Mouse (Mus musculus) layer of hippocampus, adult 2 months (tissue): ENCODE data around the gene Celf5. TPM values are rescaled to one million over a fixed set of nuclear protein-coding genes. Genes with fewer than 3 reads are reported as not detected.
A peak's percentile ranks its signal among the peaks of the same experiment; 100 is the strongest.

Source experiments
- DNase-seq, 2 experiments: peaks; one replicate each; pipeline ENCODE4 v3.0.0; 2022; ENCODE audit warnings: low spot score in 2 of 2
- H3K27ac ChIP-seq: fragments of 200-600 bp; 2 replicates; pipeline ENCODE4 v1.8.1; 2022
- H3K4me3 ChIP-seq: fragments of 200-600 bp; 2 replicates; pipeline ENCODE4 v1.8.1; 2022; ENCODE audit warnings: mild to moderate bottlenecking
- CTCF ChIP-seq: fragments of 200-600 bp; conservative IDR thresholded peaks from 2 replicates; pipeline ENCODE4 v1.8.1; 2022; ENCODE audit warnings: antibody characterized with exemption, mild to moderate bottlenecking, moderate library complexity
- total RNA-seq, 2 experiments: library from RNA; stranded (reverse); gene quantifications; 2 replicates each; pipeline ENCODE4 v1.2.3; 2021

Gene Celf5
- total RNA-seq, 2 experiments from 2014 or later = 286 to 287 TPM

DNA sequence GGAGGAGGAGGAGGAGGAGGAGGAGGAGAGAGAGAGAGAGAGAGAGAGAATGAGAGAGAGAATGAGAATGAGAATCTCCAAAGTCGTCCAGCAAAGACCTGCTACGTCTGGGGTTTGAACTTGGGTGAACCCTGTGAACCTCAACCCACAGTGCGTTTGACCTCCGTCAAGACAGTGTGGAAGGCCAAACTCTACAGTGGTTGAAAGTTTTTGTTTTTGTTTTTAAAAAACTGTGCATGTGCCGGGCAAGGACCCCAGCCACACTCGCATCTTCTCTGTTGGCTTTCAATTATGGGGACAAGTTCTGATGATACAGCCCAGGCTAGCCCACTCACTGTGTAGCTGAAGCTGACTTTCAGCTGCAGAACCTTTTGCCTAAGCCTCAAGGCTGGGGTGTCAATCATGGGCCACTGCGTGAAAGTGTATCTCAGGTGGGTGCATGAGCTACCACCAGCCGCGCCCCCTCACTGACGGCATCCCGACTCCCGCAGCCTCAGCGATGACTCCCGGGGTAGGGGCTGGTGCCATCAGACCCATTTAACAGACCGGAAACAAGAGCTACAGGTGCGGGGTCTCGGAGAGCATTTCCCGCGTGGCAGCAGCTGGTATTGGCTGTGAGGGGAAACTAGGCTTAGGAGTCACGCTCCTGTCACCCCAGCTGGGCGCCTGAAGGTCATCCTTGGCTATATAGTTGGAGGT is 50.2 kb downstream of the Celf5 start:
- peak overlapping the region; percentile 87 for H3K27ac ChIP-seq
- H3K4me3 ChIP-seq = peak overlapping the region; percentile 48
- DNase-seq = no peak
- TF ChIP-seq CTCF = peak; percentile 55

DNA sequence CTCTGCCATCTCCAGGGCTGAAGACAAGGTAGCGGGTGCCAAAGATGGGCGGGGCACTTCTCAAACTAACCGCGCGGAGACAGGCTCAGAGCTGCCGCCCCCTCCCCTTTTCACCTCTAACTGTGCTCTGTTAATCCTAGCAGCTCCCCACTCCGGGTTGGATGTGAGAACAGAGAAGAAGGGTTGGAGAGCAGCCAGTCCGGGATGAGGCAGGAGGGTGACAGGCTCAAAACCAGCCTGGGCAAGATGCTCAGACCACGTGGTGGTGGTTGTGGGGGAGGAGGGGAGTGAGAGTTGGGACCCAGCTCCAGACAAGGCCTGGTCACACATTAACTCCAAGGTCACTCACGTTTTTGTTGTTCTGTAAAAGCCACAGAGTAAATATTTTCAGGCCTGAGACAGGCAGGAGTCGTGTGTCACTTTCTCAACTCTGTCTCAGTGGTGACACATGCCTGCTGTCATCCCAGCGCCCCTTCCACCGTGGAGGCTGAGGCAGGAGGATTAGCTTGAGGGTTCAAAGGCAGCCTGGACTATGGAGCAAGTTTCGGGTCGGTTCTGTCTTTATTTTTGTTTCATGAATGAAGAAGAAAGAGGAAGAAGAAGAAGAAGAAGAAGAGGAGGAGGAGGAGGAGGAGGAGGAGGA is 50.9 kb downstream of the Celf5 start:
- Histone ChIP-seq H3K27ac (peak overlapping the region; percentile 99), H3K4me3 (peak overlapping the region; percentile 83; the same call in 1 of the 2 replicates)
- DNase-seq = peak in 1 of 2 experiments; percentile 28
- TF ChIP-seq CTCF = no peak

DNA sequence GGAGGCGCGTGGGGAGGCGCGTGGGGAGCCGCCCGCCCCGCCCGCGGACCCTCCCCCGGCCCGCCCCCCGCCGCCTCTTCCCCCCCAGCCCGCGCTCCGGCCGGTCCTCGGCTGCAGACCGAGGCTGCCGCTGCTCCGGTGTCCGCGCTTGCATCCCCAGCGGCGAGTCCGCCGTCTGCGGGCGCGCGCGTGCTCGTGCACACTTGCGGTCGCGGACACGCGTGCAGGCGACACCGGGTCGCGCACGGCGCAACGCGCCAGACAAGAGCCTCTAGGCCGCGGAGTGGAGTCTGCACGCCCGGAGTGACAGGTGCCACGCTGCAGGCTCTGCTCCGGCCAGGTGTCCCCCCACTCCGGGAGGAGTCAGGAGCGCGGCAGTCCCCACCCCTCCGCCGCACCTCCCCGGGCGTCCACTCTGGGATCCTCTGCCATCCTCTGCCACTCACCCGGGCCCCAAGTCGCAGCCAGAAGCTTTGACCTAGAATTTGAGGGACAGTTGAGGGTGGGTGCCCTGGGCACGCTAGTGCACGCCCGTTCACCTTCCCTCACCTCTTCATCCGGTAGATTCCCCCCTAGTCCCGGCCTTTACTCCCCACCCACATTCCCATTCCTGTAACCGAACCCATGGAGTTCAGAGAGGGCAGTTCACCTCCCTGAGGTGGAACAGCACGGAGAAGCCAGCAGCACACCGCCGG is 51.5 kb downstream of the Celf5 start:
- no peak for TF ChIP-seq CTCF
- peak overlapping the region; percentile 99 for H3K27ac ChIP-seq
- DNase-seq = peak in 1 of 2 experiments; percentile 67
- H3K4me3 ChIP-seq = peak overlapping the region; percentile 83

DNA sequence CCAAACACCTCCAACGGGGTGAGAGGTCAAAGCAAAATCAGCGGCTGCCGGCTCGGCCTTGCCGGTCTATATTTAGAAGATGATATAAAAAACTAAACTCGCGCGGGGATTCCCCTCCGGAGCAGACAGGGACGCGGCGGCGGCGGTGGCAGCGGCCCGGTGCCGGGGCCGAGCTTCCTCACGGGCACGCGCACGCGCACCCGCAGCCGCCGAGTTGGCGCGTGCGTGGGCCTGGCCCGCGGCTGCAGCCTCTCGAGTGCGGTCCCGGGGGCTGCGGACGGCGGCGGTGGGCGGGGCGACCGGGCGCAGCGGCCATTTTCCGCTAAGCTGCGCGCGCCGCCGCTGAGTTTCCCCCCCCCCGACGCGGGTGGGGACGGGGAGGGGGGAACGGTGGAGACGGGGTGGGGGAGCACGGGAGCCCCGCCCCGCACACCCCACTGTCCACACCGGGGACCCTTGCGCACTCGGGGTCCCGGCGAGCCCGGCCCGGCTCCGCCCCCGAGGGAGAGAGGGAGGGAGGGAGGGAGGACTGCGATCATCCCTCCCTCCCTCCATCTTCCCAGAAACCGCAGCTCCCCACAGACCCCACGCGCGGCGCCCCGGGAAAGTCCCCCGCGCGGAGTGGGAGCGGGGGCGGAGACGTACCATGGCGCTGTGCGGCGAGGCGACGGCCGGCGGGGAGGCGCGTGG is 52.2 kb downstream of the Celf5 start:
- Histone ChIP-seq H3K27ac (peak overlapping the region; percentile 99), H3K4me3 (peak overlapping the region; percentile 83)
- no peak for TF ChIP-seq CTCF
- DNase-seq = peak in 1 of 2 experiments; percentile 75

DNA sequence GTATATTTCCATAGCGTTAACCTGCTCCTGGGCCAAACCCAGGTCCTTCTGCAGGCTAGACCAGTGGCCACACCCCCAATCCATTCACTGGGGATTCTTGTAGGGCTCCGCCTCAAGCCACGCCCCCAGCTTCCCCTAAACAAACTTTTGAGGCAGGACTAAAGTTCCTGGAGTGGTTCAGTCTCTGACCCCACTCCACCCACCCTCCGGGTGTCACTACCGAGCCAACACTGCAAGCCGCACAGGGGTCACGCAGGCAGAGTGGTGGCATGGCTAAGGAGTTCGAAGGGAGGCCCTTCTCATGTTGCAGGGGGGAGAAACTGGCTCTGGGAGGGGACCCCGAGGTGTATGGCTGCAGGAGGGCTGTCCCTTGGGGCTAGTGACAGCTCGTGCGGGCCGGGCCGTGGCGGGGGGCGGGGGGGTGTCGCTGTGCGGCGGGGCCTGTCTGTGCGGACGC is 52.9 kb downstream of the Celf5 start:
- peak in 1 of 2 experiments; percentile 54 for DNase-seq
- Histone ChIP-seq H3K4me3 (peak overlapping the region; percentile 83), H3K27ac (peak overlapping the region; percentile 99)
- no peak for TF ChIP-seq CTCF

DNA sequence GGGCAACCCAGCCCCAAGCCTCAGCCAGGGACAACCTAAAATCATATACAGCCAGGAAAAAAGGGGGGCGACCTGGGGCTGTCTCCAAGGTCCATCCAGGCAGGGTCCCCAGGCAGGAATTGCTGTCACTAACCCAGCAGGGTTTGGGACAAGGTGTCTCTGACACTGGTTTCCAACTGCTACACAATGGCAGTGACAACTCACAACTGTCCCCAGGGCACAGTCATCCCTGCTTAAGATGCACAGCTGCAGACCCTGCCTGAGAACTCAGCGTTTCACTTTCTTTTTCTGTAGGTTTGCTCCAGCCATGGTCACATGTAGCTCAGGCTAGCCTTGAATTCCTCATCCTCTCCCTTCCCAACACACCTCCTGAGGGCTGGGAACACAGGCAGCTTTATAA is 53.4 kb downstream of the Celf5 start:
- DNase-seq = no peak

DNA sequence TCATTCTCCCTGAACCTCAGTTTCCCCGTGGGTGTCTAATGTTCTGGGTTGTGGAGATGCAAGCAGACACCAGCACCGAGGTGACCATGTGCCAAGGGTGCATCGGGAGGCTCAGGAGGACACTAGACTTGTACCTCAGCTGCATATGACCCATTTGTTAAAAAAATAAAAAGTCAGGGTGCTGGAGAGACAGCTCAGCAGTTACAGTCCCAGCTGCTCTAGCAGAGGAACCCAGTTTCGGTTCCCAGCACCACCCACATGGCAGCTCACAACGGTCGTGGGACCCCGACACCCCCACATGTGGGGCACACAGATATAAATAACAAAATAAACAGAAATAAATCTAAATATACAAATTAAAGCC is 54.0 kb downstream of the Celf5 start:
- Histone ChIP-seq H3K27ac (no peak overlapping the region), H3K4me3 (no peak overlapping the region)
- no peak for TF ChIP-seq CTCF
- DNase-seq = no peak

More for the DNA sequence above, 53.4 kb downstream of the Celf5 start:
- Histone ChIP-seq H3K27ac (peak overlapping the region; percentile 99), H3K4me3 (no peak overlapping the region)
- no peak for TF ChIP-seq CTCF

DNA sequence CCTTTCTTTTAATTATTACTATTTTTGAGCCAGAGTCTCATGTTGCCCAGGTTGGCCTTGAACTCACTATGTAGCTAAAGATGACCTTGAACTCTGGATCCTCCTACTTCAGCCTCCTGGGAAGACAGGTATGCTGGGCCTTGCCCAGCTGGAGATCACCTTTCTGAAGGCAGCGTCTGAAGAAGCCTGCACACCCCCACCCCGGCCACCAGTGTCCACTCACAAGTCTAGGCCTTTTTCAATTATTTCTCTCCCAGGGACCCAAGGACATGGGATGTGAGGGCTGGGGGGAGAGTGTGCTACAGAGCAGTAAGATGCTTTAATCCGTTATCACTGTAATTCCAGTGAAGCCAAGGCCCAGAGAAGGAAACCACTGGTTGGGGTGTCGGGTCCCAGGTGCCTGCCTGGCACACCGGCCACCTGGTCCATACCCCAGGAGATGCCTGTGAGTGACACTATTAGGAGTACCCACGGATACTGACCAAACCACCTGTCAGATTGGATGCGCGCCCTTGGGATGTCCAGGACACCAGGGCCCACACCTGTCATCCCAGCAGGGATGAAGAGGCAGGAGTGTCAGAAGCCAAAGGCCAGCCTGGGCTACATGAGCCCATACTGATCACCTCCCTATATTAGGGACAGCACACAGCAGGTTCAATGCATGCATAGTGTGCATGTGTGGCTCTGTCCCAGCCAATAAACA is 54.6 kb downstream of the Celf5 start:
- DNase-seq = no peak
- Histone ChIP-seq H3K27ac (peak overlapping the region; percentile 95; the same call in 1 of the 2 replicates), H3K4me3 (no peak overlapping the region)
- no peak for TF ChIP-seq CTCF

DNA sequence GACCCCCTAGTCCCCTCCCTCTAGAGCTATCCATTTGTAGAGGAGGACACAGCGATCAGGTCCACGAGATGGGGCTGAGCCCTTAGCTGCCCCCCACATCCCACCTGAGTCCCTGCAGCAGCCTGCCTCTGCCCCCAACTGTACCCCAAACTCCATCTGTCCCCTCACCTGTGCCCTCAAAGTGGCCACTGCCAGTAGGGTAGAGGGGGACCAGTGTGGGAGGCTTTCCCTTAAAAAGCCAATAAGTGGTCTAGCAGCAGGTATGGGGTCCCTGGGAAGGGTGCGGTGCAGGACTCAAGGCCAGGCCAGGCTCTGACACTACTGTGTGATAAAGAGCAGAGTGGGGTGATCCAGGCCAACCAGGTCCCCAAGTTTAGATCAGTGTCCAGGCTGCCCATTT is 55.2 kb downstream of the Celf5 start:
- H3K27ac ChIP-seq = peak overlapping the region; percentile 95
- DNase-seq = peak in 1 of 2 experiments; percentile 12
- peak overlapping the region; percentile 82 for H3K4me3 ChIP-seq
- no peak for TF ChIP-seq CTCF

DNA sequence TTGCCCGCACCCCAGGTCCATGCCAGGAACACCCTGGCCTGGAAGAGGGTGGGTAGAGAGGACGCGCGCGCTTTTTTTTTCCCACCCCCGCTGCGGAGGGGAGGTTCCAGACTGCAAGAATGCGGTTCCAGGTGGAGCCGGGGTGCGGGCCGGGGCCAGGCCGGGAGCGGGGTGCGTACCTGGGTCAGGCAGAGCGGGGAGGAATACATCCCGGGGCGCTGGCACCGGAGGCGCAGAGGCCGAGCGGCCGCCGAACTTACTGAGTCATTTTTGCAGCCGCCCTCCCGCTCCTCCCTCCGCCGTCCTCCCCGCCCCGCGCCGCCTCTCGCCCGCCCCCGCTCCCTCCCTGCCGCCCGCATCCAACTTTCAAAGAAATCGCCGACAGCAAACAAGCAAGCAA is 55.6 kb downstream of the Celf5 start:
- peak overlapping the region; percentile 95 for H3K27ac ChIP-seq
- no peak for TF ChIP-seq CTCF
- peak overlapping the region; percentile 82 for H3K4me3 ChIP-seq
- DNase-seq = peak in 1 of 2 experiments; percentile 44

DNA sequence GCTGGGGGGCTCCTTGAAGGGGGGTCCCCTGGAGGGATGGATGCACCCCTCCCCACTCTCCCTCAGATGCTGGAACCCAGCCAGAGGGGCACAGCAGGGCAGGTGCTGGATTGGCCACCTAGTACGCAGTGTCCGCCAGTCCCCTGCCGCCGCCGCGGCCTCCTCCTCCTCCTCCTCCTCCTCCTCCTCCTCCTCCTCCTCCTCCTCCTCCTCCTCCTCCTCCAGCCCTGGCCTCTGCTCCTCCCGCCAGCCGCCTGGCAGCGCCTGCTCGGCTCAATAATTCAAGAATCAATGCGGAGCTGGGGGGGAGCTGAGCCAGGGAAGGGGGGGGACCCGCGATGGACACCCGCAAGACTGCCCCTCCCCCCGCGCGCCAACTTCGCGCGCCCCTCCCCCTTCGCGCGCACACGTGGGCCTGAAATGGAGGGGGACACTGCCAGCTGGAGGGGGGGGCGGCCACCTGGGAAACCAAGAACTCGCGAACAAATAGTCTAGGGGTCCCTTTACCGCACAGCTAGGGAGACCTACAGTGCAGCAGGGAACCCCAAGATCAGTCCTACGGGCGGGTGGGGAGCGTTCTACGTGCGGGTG is 56.3 kb downstream of the Celf5 start:
- no peak for TF ChIP-seq CTCF
- DNase-seq = peak in 1 of 2 experiments; percentile 12
- Histone ChIP-seq H3K4me3 (peak overlapping the region; percentile 82), H3K27ac (peak overlapping the region; percentile 95)
